Mouse (Mus musculus) telencephalon, adult 2 months (tissue): ENCODE measurements around the gene Ubap2l.

Experiments used
- DNase-seq: peaks from one replicate; pipeline ENCODE4 v3.0.0-alpha.2; 2011; ENCODE audit warnings: low read depth, low spot score

Gene Ubap2l

GRCm38 (mm10) chr3:89966946-89967345, 85.5 kb downstream of the Ubap2l start:
- DNase-seq = no peak

- no peak for DNase-seq
Measured at GRCm38 (mm10) chr3:89965972-89966371, 86.5 kb downstream of the Ubap2l start.

DNA sequence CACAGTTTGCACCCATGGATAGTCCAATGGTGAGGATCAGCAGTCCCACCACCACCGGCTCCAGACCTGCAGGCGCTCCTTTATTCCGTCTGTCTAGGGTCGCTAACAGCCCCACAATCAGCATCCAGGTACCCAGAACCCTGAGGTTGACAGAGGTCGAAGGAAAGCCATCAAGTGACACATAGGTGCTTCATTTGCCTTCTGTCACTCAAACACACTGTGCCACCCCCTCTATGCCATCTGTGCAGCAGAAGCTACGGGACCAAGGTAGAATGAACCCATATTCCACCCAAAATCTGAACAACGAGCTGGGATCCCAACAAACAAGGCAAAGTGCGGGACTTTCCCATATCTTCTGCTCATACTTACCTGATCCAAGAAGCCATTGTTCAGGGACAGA, 86.9 kb downstream of the Ubap2l start:
- DNase-seq = no peak

DNA sequence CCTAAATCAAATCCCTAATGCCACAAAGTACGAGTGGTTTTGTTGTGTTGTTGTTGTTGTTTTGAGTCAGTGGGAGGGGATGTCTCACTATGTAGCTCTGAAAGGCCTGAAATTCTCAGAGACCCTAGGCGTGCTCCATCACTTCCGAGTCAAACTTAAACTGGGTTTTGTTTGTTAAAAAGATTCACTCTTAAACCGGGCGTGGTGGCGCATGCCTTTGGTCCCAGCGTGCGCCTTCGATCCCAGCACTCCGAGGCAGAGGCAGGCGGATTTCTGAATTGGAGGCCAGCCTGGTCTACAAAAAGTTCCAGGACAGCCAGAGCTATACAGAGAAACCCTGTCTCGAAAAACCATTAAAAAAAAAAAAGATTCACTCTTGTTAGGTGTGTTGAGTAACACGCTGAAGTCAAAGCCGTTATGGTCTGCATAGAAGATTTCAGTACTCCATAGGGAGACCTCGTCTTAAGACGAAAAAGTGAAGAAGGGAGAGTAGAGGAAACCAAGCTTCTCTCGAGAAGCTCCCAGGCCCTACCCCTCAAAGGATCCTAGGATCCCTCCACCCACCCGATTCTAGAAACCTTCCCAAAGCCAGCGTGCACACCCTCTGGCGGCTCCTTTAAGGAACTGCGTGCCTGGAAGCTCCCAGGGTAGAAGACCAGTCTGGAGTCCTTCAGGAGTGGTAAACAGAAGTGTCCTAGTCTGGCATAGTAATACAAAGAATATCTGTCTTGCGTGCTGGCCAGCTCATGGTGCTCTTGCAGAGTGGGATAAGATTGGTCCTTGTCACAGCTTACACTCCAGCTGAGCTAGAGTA, 88.3 kb downstream of the Ubap2l start:
- no peak for DNase-seq

DNA sequence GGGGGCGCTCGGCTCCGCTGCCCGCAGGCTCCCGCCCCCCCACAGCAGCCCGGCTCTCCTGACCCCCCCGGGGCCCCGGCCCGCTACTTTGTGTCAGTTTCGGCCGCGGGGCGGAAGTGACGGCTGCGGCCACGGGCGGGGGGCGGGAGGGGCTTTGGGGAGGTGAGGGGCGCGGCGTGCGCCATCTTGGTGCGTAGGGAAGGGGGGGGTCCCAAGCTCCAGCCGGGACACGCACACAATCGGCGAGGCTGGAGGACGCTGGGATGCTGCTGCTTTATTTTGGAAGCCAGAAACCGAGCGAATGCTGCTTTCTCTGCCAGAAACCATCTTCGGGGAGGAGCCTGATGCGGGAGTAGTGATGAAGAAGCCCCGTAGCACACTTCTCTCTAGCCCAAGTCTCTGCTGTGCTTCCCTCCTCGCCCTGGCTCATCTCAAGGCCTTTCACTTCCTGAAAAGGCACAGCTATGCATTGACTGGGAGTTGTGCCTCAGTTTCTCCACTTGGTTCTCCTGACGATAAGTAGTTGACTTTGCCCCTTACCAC, 89.1 kb downstream of the Ubap2l start, which contains the start of gene Atp8b2:
Gene Atp8b2, minus strand, starts transcription at position 288 of the 543 bp plus-strand sequence.
- DNase-seq = no peak

GRCm38 (mm10) chr3:89962751-89963220, 89.6 kb downstream of the Ubap2l start:
- no peak for DNase-seq

GRCm38 (mm10) chr3:89962059-89962750, 90.2 kb downstream of the Ubap2l start:
- DNase-seq = no peak

DNA sequence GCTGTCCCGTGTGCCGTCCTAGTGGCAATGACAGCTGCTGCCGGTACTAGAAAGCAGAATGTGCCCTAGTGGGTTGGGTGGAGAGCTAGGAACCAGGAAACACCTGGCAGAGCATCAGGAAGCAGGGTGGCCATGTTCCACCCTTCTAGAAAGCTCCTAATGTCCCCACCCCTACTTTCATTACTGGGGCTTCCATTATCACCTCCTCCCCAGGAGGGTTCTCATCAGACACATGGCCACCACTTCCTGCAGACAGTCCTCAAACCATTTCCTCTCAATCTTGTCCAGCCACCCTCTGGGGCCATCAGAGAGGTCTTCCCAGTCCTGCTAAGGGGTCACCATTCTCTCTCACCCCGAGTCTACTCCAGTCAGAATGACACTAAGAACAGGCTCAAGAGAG, 91.0 kb downstream of the Ubap2l start:
- DNase-seq = no peak

DNA sequence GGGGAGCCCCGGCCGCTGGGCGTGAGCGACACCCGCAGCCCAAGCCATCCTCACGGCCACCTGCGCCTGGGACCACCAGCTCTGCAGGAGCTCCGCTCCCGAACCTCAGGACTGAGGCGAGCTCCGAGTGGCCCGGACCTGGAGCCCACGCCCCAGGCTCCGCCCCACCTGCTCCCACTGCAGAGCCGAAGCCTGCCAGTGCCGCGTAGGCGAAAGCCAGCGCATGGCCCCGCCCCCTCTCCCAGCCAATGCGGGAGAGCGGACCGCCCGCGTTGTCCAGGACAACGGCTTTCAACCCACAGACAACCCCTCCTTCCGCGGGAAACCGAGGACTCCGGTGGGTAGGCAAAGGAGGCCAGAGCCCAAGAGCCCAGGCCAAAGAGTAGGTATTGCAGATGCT, 92.0 kb downstream of the Ubap2l start:
- DNase-seq = peak; percentile 93

GRCm38 (mm10) chr3:89959435-89959834, 93.0 kb downstream of the Ubap2l start:
- DNase-seq = peak; percentile 93

DNA sequence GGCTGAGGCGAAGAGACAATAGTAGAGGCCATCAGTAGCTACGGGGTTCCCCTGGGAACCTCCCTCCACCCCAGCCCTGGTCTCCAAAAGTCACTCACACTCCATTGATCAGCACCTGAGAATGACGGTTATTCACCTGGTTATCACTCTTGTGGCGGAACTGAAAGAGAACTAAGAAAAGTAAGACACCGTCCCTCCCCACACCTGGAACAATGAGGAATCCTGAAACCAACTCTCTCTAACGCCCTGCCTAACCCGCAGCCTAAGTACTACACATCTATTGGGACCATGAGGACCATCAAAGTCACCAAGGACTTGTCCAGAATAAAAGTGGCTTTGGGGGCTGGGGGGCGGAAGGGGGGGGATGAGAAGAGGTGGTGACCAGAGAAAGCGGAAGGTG, 94.5 kb downstream of the Ubap2l start:
- DNase-seq = no peak

DNA sequence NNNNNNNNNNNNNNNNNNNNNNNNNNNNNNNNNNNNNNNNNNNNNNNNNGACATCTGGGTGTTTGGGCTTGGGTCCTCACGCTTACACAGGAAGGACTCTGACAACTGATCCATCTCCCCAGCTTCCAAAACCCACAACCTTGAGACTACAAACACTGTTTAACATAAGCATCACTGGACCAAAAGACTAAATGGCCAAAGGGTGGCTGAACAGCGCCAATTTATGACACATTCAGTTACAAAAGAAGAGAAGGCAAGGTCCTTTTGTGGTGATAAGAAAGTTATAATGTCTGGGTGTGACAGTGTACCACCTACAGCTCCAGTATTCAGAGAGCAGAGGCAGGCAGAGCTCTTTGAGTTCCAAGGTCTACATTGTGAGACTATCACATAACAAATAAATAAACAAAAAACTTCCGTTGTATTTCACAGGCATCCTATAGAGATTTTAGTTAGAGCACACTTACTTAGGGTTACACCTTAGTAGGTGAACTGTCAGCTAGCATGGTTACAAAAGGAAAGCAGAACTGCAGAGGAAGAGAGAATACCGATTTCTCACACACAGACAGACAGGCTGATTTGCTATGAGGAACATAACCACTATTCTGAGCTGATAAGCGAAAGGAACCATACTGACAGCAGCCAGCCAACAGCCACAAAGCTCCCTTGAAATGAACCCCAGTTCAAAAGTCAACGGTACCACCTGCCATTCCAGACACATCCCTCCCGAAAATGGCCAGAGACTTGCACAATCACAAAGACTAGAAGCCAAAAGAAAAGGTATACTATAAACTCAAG, 96.1 kb downstream of the Ubap2l start:
- no peak for DNase-seq

DNA sequence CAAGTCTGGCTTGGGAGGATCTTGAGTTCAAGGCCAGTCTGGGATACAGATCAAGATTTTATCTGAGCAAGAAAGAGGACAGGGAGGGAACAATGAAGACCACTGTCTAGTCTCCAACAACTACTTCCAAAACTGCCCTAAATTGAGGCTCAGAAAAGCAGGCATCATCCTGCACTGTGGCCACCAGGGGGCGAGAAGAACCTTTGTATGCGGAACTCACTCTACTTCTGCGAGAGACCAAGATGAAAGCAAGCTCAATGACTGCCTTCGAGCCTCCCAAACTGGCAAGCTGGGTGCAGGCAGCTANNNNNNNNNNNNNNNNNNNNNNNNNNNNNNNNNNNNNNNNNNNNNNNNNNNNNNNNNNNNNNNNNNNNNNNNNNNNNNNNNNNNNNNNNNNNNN, 99.0 kb downstream of the Ubap2l start:
- peak; percentile 68 for DNase-seq
